Mouse (Mus musculus): ENCODE measurements at regions not wholly inside any gene's neighbourhood (a gene's known extent, or its start where the extent isn't known, plus 50 kb on each side); places are given as distances from the start of the nearest gene placed in this dataset.

GRCm38 (mm10) chr5:91678727-91679126, 161.3 kb downstream of the Parm1 start:
- Histone ChIP-seq H3K36me3 (no peaks in the 10 kb centered on the region), H3K27ac (no peak overlapping the region), H3K4me3 (no peak overlapping the region), H3K4me1 (no peaks in the 10 kb centered on the region), H3K27me3 (no peaks in the 10 kb centered on the region), H3K4me2 (replicated peaks) (no peak overlapping the region), H3K9me3 (no peaks in the 10 kb centered on the region), H3K9ac (no peak overlapping the region)
- ATAC-seq (ENCODE audit: insufficient number of reproducible peaks, insufficient read depth, low FRiP score, low TSS enrichment) = no peak
- 84% methylated on average over 6 of the region's 6 CpGs for WGBS
